Mouse (Mus musculus) heart, adult 2 months (tissue): ENCODE data around the gene Celf5. TPM values are rescaled to one million over a fixed set of nuclear protein-coding genes. Genes with fewer than 3 reads are reported as not detected.

Source experiments
- DNase-seq, 2 experiments: peaks; one replicate each; pipeline ENCODE4 v3.0.0; 2021
- H3K27ac ChIP-seq: fragments of 200-600 bp; 2 replicates; pipeline ENCODE4 v1.8.1; 2022
- H3K27me3 ChIP-seq: fragments of 200-500 bp; 2 replicates; pipeline ENCODE4 v1.6.1; 2012; ENCODE audit warnings: mild to moderate bottlenecking, low read length, inconsistent platforms, mixed read lengths; ENCODE audit not compliant: control insufficient read depth, insufficient read depth
- H3K36me3 ChIP-seq: fragments of 200-500 bp; 2 replicates; pipeline ENCODE4 v1.6.1; 2012; ENCODE audit warnings: low read length, inconsistent platforms; ENCODE audit not compliant: control insufficient read depth, insufficient read depth
- H3K4me1 ChIP-seq: fragments of 200-500 bp; 2 replicates; pipeline ENCODE4 v1.6.1; 2011; ENCODE audit warnings: low read length; ENCODE audit not compliant: control insufficient read depth, insufficient read depth
- H3K4me3 ChIP-seq: fragments of 200-600 bp; 2 replicates; pipeline ENCODE4 v1.8.1; 2022
- H3K79me2 ChIP-seq: fragments of 200-500 bp; replicated peaks from 2 replicates; pipeline ENCODE4 v1.6.1; 2012; ENCODE audit warnings: mild to moderate bottlenecking, inconsistent platforms, low read length, moderate library complexity, mixed read lengths; ENCODE audit not compliant: control insufficient read depth, insufficient read depth
- H3K9ac ChIP-seq: fragments of 200-500 bp; 2 replicates; pipeline ENCODE4 v1.6.1; 2012; ENCODE audit warnings: low read depth, mild to moderate bottlenecking, control low read depth, inconsistent platforms, low read length, mixed read lengths
- CTCF ChIP-seq: fragments of 200-600 bp; IDR thresholded peaks from 2 replicates; pipeline ENCODE4 v1.8.1; 2022; ENCODE audit warnings: antibody characterized with exemption, mild to moderate bottlenecking, moderate library complexity
- EP300 ChIP-seq: fragments of 200-500 bp; IDR thresholded peaks from 2 replicates; pipeline ENCODE4 v1.6.1; 2011; ENCODE audit warnings: low read depth, low read length, control low read depth; ENCODE audit not compliant: insufficient read depth
- POLR2A ChIP-seq: fragments of 200-500 bp; IDR thresholded peaks from 2 replicates; pipeline ENCODE4 v1.6.1; 2011; ENCODE audit warnings: mild to moderate bottlenecking, low read depth, low read length, control low read depth; ENCODE audit not compliant: insufficient read depth
- WGBS: fragments of 180-500 bp; shearing (Covaris S2); methylation state at CpG from one replicate; pipeline ENCODE4 v1.1.7; 2018; 5-methylcytosine and 5-hydroxymethylcytosine counted together
- intact Hi-C: fragments of 180-260 bp; cut with DNase I; formaldehyde crosslinking; loops from one replicate; pipeline ENCODE4 v1.15.1; 2025
- microRNA-seq, 2 experiments: library from miRNA; unstranded; fragments of <30 nt; microRNA quantifications; one replicate each; pipeline ENCODE4 v1.2.0; 2021
- polyA plus RNA-seq: library from polyadenylated mRNA; depleted of rRNA; stranded (reverse); fragments of >200 nt; gene quantifications from 2 replicates; pipeline ENCODE4 v1.2.3, GENCODE M21; 2012; rRNA removed
- total RNA-seq, 2 experiments: library from RNA; stranded (reverse); gene quantifications; 2 replicates each; pipeline ENCODE4 v1.2.3; 2021

Celf5 gene
- total and polyA plus RNA-seq, 3 experiments: 0.16 to 0.39 TPM; not detected in 1

DNA sequence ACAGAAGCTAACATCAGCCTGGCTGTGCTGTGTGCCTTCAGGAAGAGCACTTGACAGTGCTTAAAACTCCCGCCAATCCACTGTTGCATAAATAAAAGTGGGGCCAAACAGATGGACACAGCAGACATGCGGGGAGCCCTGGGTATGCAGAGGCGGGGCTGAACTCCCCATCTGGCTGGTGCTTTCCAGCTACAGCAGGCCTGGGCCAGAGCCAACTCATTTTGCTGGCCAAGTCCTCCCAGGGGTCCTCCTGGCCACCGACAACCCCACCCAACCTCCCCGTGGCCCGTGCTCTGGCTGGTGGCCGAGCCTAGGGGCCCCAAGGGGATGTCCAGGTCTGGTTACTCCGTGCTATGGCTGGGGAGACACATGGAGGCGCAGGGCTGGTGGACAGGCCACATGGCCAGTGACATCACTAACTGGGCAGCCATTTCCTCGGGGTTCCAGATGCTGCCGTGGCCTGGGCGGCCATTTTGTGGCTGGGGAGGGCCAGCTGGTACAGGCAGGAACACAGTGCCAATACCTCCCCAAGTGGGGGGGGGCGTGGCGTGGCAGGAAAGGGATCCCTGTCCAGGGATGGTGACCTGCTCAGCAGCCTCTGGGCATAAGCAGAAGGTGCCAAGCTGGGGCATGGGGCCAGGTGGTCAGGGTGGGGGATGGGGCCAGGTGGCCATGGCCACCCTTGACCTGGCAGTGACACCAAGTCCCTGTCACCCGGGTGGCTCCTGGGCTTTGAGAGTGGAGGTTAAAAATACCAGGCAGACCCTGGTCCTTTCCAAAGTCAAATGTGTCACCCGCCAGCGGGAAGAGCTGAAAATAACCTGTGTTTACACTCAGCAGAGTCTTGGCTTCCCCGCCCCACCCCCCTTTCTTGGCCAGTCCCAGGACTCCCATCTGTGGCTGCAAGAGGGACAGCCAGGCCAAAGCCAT lies 70.8 kb downstream of the Celf5 start:
- Histone ChIP-seq H3K27me3 (no peaks in the 10 kb centered on the region), H3K4me3 (peak overlapping the region; percentile 29; the same call in 1 of the 2 replicates), H3K36me3 (peaks cover 33% of the 10 kb centered on the region), H3K9ac (peak overlapping the region; percentile 68), H3K27ac (peak overlapping the region; percentile 91), H3K4me1 (peaks cover 68% of the 10 kb centered on the region), H3K79me2 (no peaks in the 10 kb centered on the region)
- DNase-seq: peak; percentile 95 to 96
- TF ChIP-seq POLR2A: peak; percentile 44
- TF ChIP-seq CTCF: no peak
- peak; percentile 83 for TF ChIP-seq EP300
- 4% methylated on average over 18 of the region's 18 CpGs for WGBS
- intact Hi-C loops: loop anchor here (1.0 to 2.0 kb wide), 2 partner anchors 19 to 615 kb away; no protein-coding TSS in a partner anchor

DNA sequence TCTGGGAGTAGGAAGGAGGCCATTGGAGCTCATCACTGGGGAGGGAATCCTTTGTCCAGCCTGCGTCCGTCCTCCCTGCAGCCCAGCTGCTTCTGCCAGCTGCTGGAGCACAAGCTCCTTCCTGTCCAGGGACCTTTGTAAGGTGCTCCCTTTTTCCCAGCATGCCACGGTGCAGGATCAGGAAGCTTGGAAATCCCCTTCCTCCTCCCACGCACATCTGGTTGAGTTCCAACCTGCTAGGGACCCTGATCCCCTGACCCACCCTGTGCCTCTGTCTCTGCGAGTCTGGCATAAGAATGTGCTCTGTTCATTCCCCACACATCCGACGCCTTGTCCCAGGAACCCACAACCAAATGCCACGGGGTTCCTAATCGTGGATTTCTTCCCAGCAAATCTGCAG lies 71.5 kb downstream of the Celf5 start:
- 15% methylated on average over 9 of the region's 9 CpGs for WGBS
- DNase-seq: peak; percentile 71 to 76
- intact Hi-C loops: loop anchor here (1.0 to 2.0 kb wide), 2 partner anchors 19 to 614 kb away; no protein-coding TSS in a partner anchor
- Histone ChIP-seq H3K4me3 (0 out of 2 replicates have a peak overlapping the region, but pooled peaks have one; percentile 3), H3K27me3 (no peaks in the 10 kb centered on the region), H3K79me2 (no peaks in the 10 kb centered on the region), H3K4me1 (peaks cover 67% of the 10 kb centered on the region), H3K9ac (peak overlapping the region; percentile 19; the same call in 1 of the 2 replicates), H3K27ac (peak overlapping the region; percentile 91), H3K36me3 (peaks cover 33% of the 10 kb centered on the region)
- TF ChIP-seq POLR2A (peak; percentile 34), EP300 (peak; percentile 92), CTCF (no peak)

DNA sequence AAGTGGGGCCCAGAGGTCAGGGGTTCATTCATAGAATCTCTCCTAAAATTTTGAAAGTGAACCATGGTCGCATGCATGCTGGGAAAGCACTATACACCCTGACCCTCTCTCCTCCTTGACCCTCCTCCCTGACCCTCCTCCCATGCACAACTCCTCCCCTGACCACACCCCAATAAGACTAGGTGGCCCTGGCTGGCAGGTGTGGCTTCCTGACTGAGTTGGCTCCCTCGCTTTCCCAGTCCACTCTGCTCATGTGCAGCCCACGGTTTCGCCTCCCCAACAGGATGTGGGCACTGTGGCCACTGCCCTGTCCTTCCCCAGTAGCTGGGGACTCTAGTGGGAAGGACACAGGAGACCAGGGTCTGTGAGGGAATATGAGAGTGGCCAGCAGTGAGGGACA lies 72.2 kb downstream of the Celf5 start:
- H3K4me1 ChIP-seq: peaks cover 66% of the 10 kb centered on the region
- intact Hi-C loops: loop anchor here (2.0 kb wide), 1 partner anchor 614 kb away; no protein-coding TSS in a partner anchor
- no peaks in the 10 kb centered on the region for H3K27me3 ChIP-seq
- peaks cover 32% of the 10 kb centered on the region for H3K36me3 ChIP-seq
- H3K9ac ChIP-seq: peak overlapping the region; percentile 19; the same call in 1 of the 2 replicates
- H3K79me2 ChIP-seq: no peaks in the 10 kb centered on the region
- no peak overlapping the region for H3K4me3 ChIP-seq
- 33% methylated on average over 4 of the region's 4 CpGs for WGBS
- peak overlapping the region; percentile 91 for H3K27ac ChIP-seq
- 0 out of 2 replicates have a peak, but pooled peaks have one; percentile 11 for TF ChIP-seq EP300
- no peak for TF ChIP-seq POLR2A
- DNase-seq: peak in 1 of 2 experiments; percentile 51

DNA sequence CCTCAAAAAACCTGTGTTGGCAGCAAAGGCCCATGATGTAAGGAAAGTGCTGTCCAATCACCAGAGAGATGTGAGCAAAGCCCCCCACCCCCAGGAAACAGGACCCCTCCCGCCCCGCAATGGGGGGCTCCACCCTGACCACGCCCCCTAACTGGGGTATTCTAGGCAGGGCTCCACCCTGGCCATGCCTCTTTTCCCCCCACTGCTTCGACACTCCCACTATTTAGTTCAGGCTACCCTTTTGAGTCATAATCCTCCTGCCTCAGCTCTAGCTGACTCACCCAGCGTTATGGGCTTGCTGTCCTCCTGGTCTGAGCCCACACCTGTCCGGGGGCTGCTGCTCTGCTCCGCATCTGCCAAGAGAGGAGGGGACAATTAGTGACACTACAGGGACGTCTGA lies 73.2 kb downstream of the Celf5 start:
- peak overlapping the region; percentile 7; the same call in 1 of the 2 replicates for H3K9ac ChIP-seq
- intact Hi-C loops: loop anchor here (5.0 kb wide), 1 partner anchor 33 kb away; no protein-coding TSS in a partner anchor
- H3K4me1 ChIP-seq: peaks cover 60% of the 10 kb centered on the region
- peak overlapping the region; percentile 91 for H3K27ac ChIP-seq
- TF ChIP-seq CTCF: no peak
- TF ChIP-seq POLR2A: no peak
- no peak for TF ChIP-seq EP300
- 24% methylated on average over 8 of the region's 8 CpGs for WGBS
- H3K79me2 ChIP-seq: no peaks in the 10 kb centered on the region
- no peak for DNase-seq
- peaks cover 27% of the 10 kb centered on the region for H3K36me3 ChIP-seq
- no peak overlapping the region for H3K4me3 ChIP-seq
- no peaks in the 10 kb centered on the region for H3K27me3 ChIP-seq

Small RNA genes lying within 50 kb of the gene (microRNA-seq; reads per million reads assigned to microRNA genes)
- gene Gm25595 (0 reads per million in 2 experiments), gene Mir1191b (0 to 0.56 reads per million in 2 experiments)

Other genes starting within 250 kb of the Celf5 start
- gene Zfr2, start 249.6 kb downstream of the Celf5 start, total RNA-seq: 1 to 10 TPM; 1.8 to 2.0 TPM
- gene Zfr2, start 249.6 kb downstream of the Celf5 start, polyA plus RNA-seq: 5.0 and 6.3 TPM in 2 replicates
- under 1 TPM; 0.48 to 0.86 TPM for gene Matk, start 229.8 kb downstream of the Celf5 start, total RNA-seq
- gene Matk, start 229.8 kb downstream of the Celf5 start, polyA plus RNA-seq: 0.97 and 1.5 TPM in 2 replicates
- gene Mrpl54, start 215.8 kb downstream of the Celf5 start, total RNA-seq: 100 to 1,000 TPM in 1 of 2 experiments, 10 to 100 TPM in 1; 85.7 to 101 TPM
- 66.7 and 93.2 TPM in 2 replicates for gene Mrpl54, start 215.8 kb downstream of the Celf5 start, polyA plus RNA-seq
- 100 to 1,000 TPM; 111 to 123 TPM for gene Apba3, start 215.7 kb downstream of the Celf5 start, total RNA-seq
- gene Apba3, start 215.7 kb downstream of the Celf5 start, polyA plus RNA-seq: 151 TPM in 2 replicates
- not detected for gene Tjp3, start 191.1 kb downstream of the Celf5 start, total RNA-seq
- gene Tjp3, start 191.1 kb downstream of the Celf5 start, polyA plus RNA-seq: 0.12 and 0.78 TPM in 2 replicates
- 10 to 100 TPM; 27.0 to 28.0 TPM for gene Pip5k1c, start 189.7 kb downstream of the Celf5 start, total RNA-seq
- 37.5 and 44.2 TPM in 2 replicates for gene Pip5k1c, start 189.7 kb downstream of the Celf5 start, polyA plus RNA-seq
- gene Cactin, start 161.6 kb downstream of the Celf5 start, total RNA-seq: 10 to 100 TPM; 16.1 to 18.0 TPM
- 15.4 and 18.0 TPM in 2 replicates for gene Cactin, start 161.6 kb downstream of the Celf5 start, polyA plus RNA-seq
- 1 to 10 TPM; 3.8 to 4.1 TPM for gene Tbxa2r, start 154.0 kb downstream of the Celf5 start, total RNA-seq
- 7.1 and 8.7 TPM in 2 replicates for gene Tbxa2r, start 154.0 kb downstream of the Celf5 start, polyA plus RNA-seq
- gene Gipc3, start 139.4 kb downstream of the Celf5 start, total RNA-seq: 1 to 10 TPM; 5.5 to 6.4 TPM
- gene Gipc3, start 139.4 kb downstream of the Celf5 start, polyA plus RNA-seq: 4.7 and 4.8 TPM in 2 replicates
- gene Hmg20b, start 132.2 kb downstream of the Celf5 start, total RNA-seq: 10 to 100 TPM; 55.6 to 58.1 TPM
- gene Hmg20b, start 132.2 kb downstream of the Celf5 start, polyA plus RNA-seq: 44.3 and 54.9 TPM in 2 replicates
- 10 to 100 TPM; 10.6 to 11.1 TPM for gene Mfsd12, start 125.2 kb downstream of the Celf5 start, total RNA-seq
- 9.6 and 10.5 TPM in 2 replicates for gene Mfsd12, start 125.2 kb downstream of the Celf5 start, polyA plus RNA-seq
- gene 4930404N11Rik, start 116.9 kb downstream of the Celf5 start, total RNA-seq: 1 to 10 TPM in 1 of 2 experiments, under 1 TPM in 1; 0.64 to 1.1 TPM
- 0.32 and 1.2 TPM in 2 replicates for gene 4930404N11Rik, start 116.9 kb downstream of the Celf5 start, polyA plus RNA-seq
- gene Fzr1, start 104.2 kb downstream of the Celf5 start, total RNA-seq: 10 to 100 TPM; 29.9 to 31.5 TPM
- gene Fzr1, start 104.2 kb downstream of the Celf5 start, polyA plus RNA-seq: 49.3 and 56.1 TPM in 2 replicates
- 10 to 100 TPM; 46.6 to 53.8 TPM for gene Dohh, start 98.3 kb downstream of the Celf5 start, total RNA-seq
- gene Dohh, start 98.3 kb downstream of the Celf5 start, polyA plus RNA-seq: 48.5 and 56.9 TPM in 2 replicates
- gene Gm48551, start 98.2 kb downstream of the Celf5 start, total RNA-seq: 1 to 10 TPM in 1 of 2 experiments, under 1 TPM in 1; 0.73 to 1.9 TPM
- 2.1 and 3.5 TPM in 2 replicates for gene Gm48551, start 98.2 kb downstream of the Celf5 start, polyA plus RNA-seq
- gene Gm48552, start 93.7 kb downstream of the Celf5 start, total RNA-seq: 1 to 10 TPM in 1 of 2 experiments, not detected in 1; 1.2 TPM
- gene Gm48552, start 93.7 kb downstream of the Celf5 start, polyA plus RNA-seq: 0.88 and 1.2 TPM in 2 replicates
- gene Smim24, start 89.7 kb downstream of the Celf5 start, total RNA-seq: 1 to 10 TPM; 2.0 to 2.3 TPM
- gene Smim24, start 89.7 kb downstream of the Celf5 start, polyA plus RNA-seq: 8.3 and 8.6 TPM in 2 replicates
- gene Nfic, start 27.1 kb downstream of the Celf5 start, total RNA-seq: 100 to 1,000 TPM in 1 of 2 experiments, 10 to 100 TPM in 1; 94.2 to 104 TPM
- 59.9 and 80.1 TPM in 2 replicates for gene Nfic, start 27.1 kb downstream of the Celf5 start, polyA plus RNA-seq
- 10 to 100 TPM; 68.6 to 74.2 TPM for gene Ncln, start 13.7 kb upstream of the Celf5 start, total RNA-seq
- 107 and 116 TPM in 2 replicates for gene Ncln, start 13.7 kb upstream of the Celf5 start, polyA plus RNA-seq
- gene S1pr4, start 17.4 kb upstream of the Celf5 start, total RNA-seq: 1 to 10 TPM in 1 of 2 experiments, under 1 TPM in 1; 0.81 to 1.1 TPM
- 2.0 and 3.1 TPM in 2 replicates for gene S1pr4, start 17.4 kb upstream of the Celf5 start, polyA plus RNA-seq
- 1 to 10 TPM; 1.1 to 1.5 TPM for gene Gna15, start 41.5 kb upstream of the Celf5 start, total RNA-seq
- 1.1 and 1.2 TPM in 2 replicates for gene Gna15, start 41.5 kb upstream of the Celf5 start, polyA plus RNA-seq
- 10 to 100 TPM; 46.6 to 53.5 TPM for gene Gna11, start 62.5 kb upstream of the Celf5 start, total RNA-seq
- 68.0 and 81.9 TPM in 2 replicates for gene Gna11, start 62.5 kb upstream of the Celf5 start, polyA plus RNA-seq
- 1,000 to 10,000 TPM in 1 of 2 experiments, 100 to 1,000 TPM in 1; 982 to 1,113 TPM for gene Aes, start 76.8 kb upstream of the Celf5 start, total RNA-seq
- 2,586 and 3,063 TPM in 2 replicates for gene Aes, start 76.8 kb upstream of the Celf5 start, polyA plus RNA-seq
- 1 to 10 TPM; 6.8 to 7.4 TPM for gene Tle2, start 91.9 kb upstream of the Celf5 start, total RNA-seq
- 40.9 and 43.8 TPM in 2 replicates for gene Tle2, start 91.9 kb upstream of the Celf5 start, polyA plus RNA-seq
- gene Tle6, start 118.4 kb upstream of the Celf5 start, total RNA-seq: 1 to 10 TPM; 5.1 to 7.7 TPM
- gene Tle6, start 118.4 kb upstream of the Celf5 start, polyA plus RNA-seq: 19.0 and 20.1 TPM in 2 replicates
- 1 to 10 TPM; 2.5 to 3.7 TPM for gene BC025920, start 123.6 kb upstream of the Celf5 start, total RNA-seq
- gene BC025920, start 123.6 kb upstream of the Celf5 start, polyA plus RNA-seq: 1.9 and 2.5 TPM in 2 replicates
- 1 to 10 TPM; 7.0 to 7.9 TPM for gene Sirt6, start 145.1 kb upstream of the Celf5 start, total RNA-seq
- gene Sirt6, start 145.1 kb upstream of the Celf5 start, polyA plus RNA-seq: 11.5 and 15.4 TPM in 2 replicates
- gene Ankrd24, start 145.8 kb upstream of the Celf5 start, total RNA-seq: 1 to 10 TPM; 7.8 to 7.9 TPM
- gene Ankrd24, start 145.8 kb upstream of the Celf5 start, polyA plus RNA-seq: 33.7 and 46.5 TPM in 2 replicates
- 1 to 10 TPM; 2.1 to 2.4 TPM for gene Gm10778, start 166.3 kb upstream of the Celf5 start, total RNA-seq
- 0.59 and 1.2 TPM in 2 replicates for gene Gm10778, start 166.3 kb upstream of the Celf5 start, polyA plus RNA-seq
- gene Zfp433, start 222.1 kb upstream of the Celf5 start, total RNA-seq: 1 to 10 TPM; 3.7 to 5.7 TPM
- 0.62 and 3.1 TPM in 2 replicates for gene Zfp433, start 222.1 kb upstream of the Celf5 start, polyA plus RNA-seq